Mouse (Mus musculus): ENCODE measurements at regions not wholly inside any gene's neighbourhood (a gene's known extent, or its start where the extent isn't known, plus 50 kb on each side); places are given as distances from the start of the nearest gene placed in this dataset.

DNA sequence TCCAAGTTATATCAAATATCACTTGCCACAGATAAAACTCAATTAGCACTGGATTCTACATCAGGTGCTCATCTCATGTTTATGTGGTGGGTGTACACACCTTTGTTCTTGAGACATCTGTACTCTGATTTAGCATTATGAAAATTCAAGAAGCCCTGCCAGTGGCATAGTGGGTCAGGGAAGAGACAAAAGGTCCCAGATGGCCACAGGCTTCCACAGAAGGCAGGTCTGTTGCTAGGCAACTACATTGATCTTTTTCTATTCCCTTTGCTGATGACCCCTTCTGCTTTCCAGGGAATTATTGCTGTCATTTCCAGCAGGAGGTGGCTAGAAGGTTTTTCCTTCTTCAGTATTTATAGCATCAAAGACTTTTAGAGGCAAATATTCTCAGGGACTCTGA, 1396.7 kb upstream of the 1700008P02Rik start:
- TF ChIP-seq E2F4 (IDR thresholded peaks at IDR 0.05; ENCODE audit: insufficient read depth) (no peak), CEBPB (IDR thresholded peaks at IDR 0.05; ENCODE audit: insufficient read depth, poor library complexity, severe bottlenecking) (no peak), POLR2AphosphoS2 (IDR thresholded peaks at IDR 0.05; ENCODE audit: insufficient read length, low read depth) (no peak), POLR2A (IDR thresholded peaks at IDR 0.05; ENCODE audit: insufficient read length, low read depth) (no peak), TCF3 (IDR thresholded peaks at IDR 0.05; ENCODE audit: insufficient read length, low read depth) (no peak), MYOD1 (IDR thresholded peaks at IDR 0.05; ENCODE audit: control insufficient read depth in 1 of 3, insufficient read length in 2 of 3, low read depth in 2 of 3) (no peak), TCF12 (IDR thresholded peaks at IDR 0.05; ENCODE audit: insufficient read depth, poor library complexity, severe bottlenecking) (no peak), MAX (IDR thresholded peaks at IDR 0.05; ENCODE audit: low read depth) (no peak)

Measured in myocyte (in vitro differentiated cells).